Mouse (Mus musculus) c-Kit-negative CD71-positive TER-119-positive erythroid progenitor cells, embryonic 14.5 days (primary cell): Measurements from ENCODE around the gene Srsf2.
"Not testable (repeated sequence)": the region's sequence is repeated elsewhere in the genome, so short reads cannot be mapped to it uniquely, and the experiment has no call there.

Experiments
- DNase-seq: peaks from one replicate; pipeline ENCODE4 v3.0.0-alpha.2; 2013; ENCODE audit warnings: low read depth, low spot score

The Srsf2 gene

GRCm38 (mm10) chr11:116832172-116832685 lies 20.7 kb downstream of the Srsf2 start:
- no peak for DNase-seq

- no peak for DNase-seq
Measured at GRCm38 (mm10) chr11:116827534-116828165, 25.2 kb downstream of the Srsf2 start, which contains the start of gene Mxra7. TSS of gene Mxra7 (minus strand) at chr11:116828046.

GRCm38 (mm10) chr11:116826550-116827504 lies 26.1 kb downstream of the Srsf2 start:
- DNase-seq, result no peak

- no peak for DNase-seq
Measured at GRCm38 (mm10) chr11:116825230-116825629, 27.7 kb downstream of the Srsf2 start.

- DNase-seq, result not testable (repeated sequence)
Measured at GRCm38 (mm10) chr11:116823885-116824284, 29.0 kb downstream of the Srsf2 start.

GRCm38 (mm10) chr11:116823255-116823654 lies 29.6 kb downstream of the Srsf2 start:
- DNase-seq, result no peak

GRCm38 (mm10) chr11:116822626-116823025 lies 30.3 kb downstream of the Srsf2 start:
- DNase-seq, result no peak

GRCm38 (mm10) chr11:116822215-116822614 lies 30.7 kb downstream of the Srsf2 start:
- no peak for DNase-seq

GRCm38 (mm10) chr11:116821057-116821940 lies 31.6 kb downstream of the Srsf2 start:
- DNase-seq, result no peak

- DNase-seq, result no peak
Measured at GRCm38 (mm10) chr11:116819932-116820593, 32.8 kb downstream of the Srsf2 start.

GRCm38 (mm10) chr11:116818722-116819121 lies 34.2 kb downstream of the Srsf2 start:
- DNase-seq, result no peak

- DNase-seq, result no peak
Measured at GRCm38 (mm10) chr11:116817567-116817966, 35.3 kb downstream of the Srsf2 start.

- no peak for DNase-seq
Measured at GRCm38 (mm10) chr11:116816769-116817168, 36.1 kb downstream of the Srsf2 start.

- no peak for DNase-seq
Measured at GRCm38 (mm10) chr11:116814884-116815415, 37.9 kb downstream of the Srsf2 start.

- DNase-seq, result no peak
Measured at GRCm38 (mm10) chr11:116814076-116814883, 38.6 kb downstream of the Srsf2 start.

- no peak for DNase-seq
Measured at GRCm38 (mm10) chr11:116813610-116814009, 39.3 kb downstream of the Srsf2 start.

- no peak for DNase-seq
Measured at GRCm38 (mm10) chr11:116812793-116813529, 39.9 kb downstream of the Srsf2 start.

GRCm38 (mm10) chr11:116810983-116811901 lies 41.7 kb downstream of the Srsf2 start:
- no peak for DNase-seq
